Mouse (Mus musculus): ENCODE measurements around the gene Tap2. TPM values are rescaled to one million over a fixed set of nuclear protein-coding genes. Genes with fewer than 3 reads are reported as not detected.

Gene Tap2
- total and polyA plus RNA-seq, 2 experiments from 2014 or later = 3.3 to 7.5 TPM

GRCm38 (mm10) chr17:34263811-34264371, 60.6 kb downstream of the Tap2 start:
- no peak overlapping the region for H3K9ac ChIP-seq (replicated peaks; ENCODE audit: low read depth, low read length)
- H3K27ac ChIP-seq (ENCODE audit: low read depth) = no peak overlapping the region
- H3K27me3 ChIP-seq (ENCODE audit: control insufficient read depth, insufficient read depth, low read length) = peaks cover 12% of the 10 kb centered on the region
- WGBS = 9% methylated on average over 14 of the region's 14 CpGs
- H3K36me3 ChIP-seq (replicated peaks; ENCODE audit: control insufficient read depth, insufficient read depth, low read length) = no peaks in the 10 kb centered on the region
- H3K9me3 ChIP-seq (replicated peaks; ENCODE audit: control insufficient read depth, low read length) = no peaks in the 10 kb centered on the region
- no peak for TF ChIP-seq EP300 (IDR thresholded peaks at IDR 0.05; ENCODE audit: low read depth)
- TF ChIP-seq CTCF (IDR thresholded peaks at IDR 0.05; ENCODE audit: low read depth) = peak; percentile 20; the same call in 1 of the 2 replicates
- H3K4me1 ChIP-seq (ENCODE audit: control insufficient read depth, insufficient read depth) = no peaks in the 10 kb centered on the region
- H3K4me3 ChIP-seq (ENCODE audit: low read depth, low read length) = peak overlapping the region; percentile 52
- DNase-seq (ENCODE audit: low spot score) (no peak), ATAC-seq (ENCODE audit: insufficient read depth, low read depth) (no peak)
- H3K4me2 ChIP-seq (ENCODE audit: low read depth, low read length) = peak overlapping the region; percentile 85

GRCm38 (mm10) chr17:34264452-34265351, 61.4 kb downstream of the Tap2 start:
- Histone ChIP-seq H3K36me3 (replicated peaks; ENCODE audit: control insufficient read depth, insufficient read depth, low read length) (no peaks in the 10 kb centered on the region), H3K27ac (ENCODE audit: low read depth) (no peak overlapping the region), H3K4me3 (ENCODE audit: low read depth, low read length) (peak overlapping the region; percentile 52), H3K9me3 (replicated peaks; ENCODE audit: control insufficient read depth, low read length) (no peaks in the 10 kb centered on the region), H3K9ac (replicated peaks; ENCODE audit: low read depth, low read length) (peak overlapping the region; percentile 43; the same call in 1 of the 2 replicates), H3K4me2 (ENCODE audit: low read depth, low read length) (peak overlapping the region; percentile 85), H3K4me1 (ENCODE audit: control insufficient read depth, insufficient read depth) (no peaks in the 10 kb centered on the region), H3K27me3 (ENCODE audit: control insufficient read depth, insufficient read depth, low read length) (peaks cover 7% of the 10 kb centered on the region)
- ATAC-seq (ENCODE audit: insufficient read depth, low read depth) (no peak; the same call in 1 of the 2 replicates), DNase-seq (ENCODE audit: low spot score) (no peak)
- no peak for TF ChIP-seq EP300 (IDR thresholded peaks at IDR 0.05; ENCODE audit: low read depth)
- TF ChIP-seq CTCF (IDR thresholded peaks at IDR 0.05; ENCODE audit: low read depth) = no peak
- WGBS = 1% methylated on average over 92 of the region's 93 CpGs

Other genes starting within 250 kb of the Tap2 start
- 28.2 and 31.8 TPM in 2 replicates for gene Vps52, start 247.7 kb upstream of the Tap2 start, total RNA-seq (2014; rRNA removed; ENCODE audit: low replicate concordance)
- 27.8 TPM in 2 replicates for gene Vps52, start 247.7 kb upstream of the Tap2 start, polyA plus RNA-seq (2015; fragmentation: Nextera tagmentation; extraction: Ambion mirVana)
- gene Rps18, start 247.5 kb upstream of the Tap2 start, total RNA-seq (2014; rRNA removed; ENCODE audit: low replicate concordance) = 1,548 and 1,735 TPM in 2 replicates
- 845 and 880 TPM in 2 replicates for gene Rps18, start 247.5 kb upstream of the Tap2 start, polyA plus RNA-seq (2015; fragmentation: Nextera tagmentation; extraction: Ambion mirVana)
- gene H2-K1, start 203.2 kb upstream of the Tap2 start, total RNA-seq (2014; rRNA removed; ENCODE audit: low replicate concordance) = 61.0 and 84.5 TPM in 2 replicates
- 42.9 and 48.4 TPM in 2 replicates for gene H2-K1, start 203.2 kb upstream of the Tap2 start, polyA plus RNA-seq (2015; fragmentation: Nextera tagmentation; extraction: Ambion mirVana)
- 22.5 and 48.5 TPM in 2 replicates for gene Ring1, start 178.8 kb upstream of the Tap2 start, total RNA-seq (2014; rRNA removed; ENCODE audit: low replicate concordance)
- 10.3 and 11.9 TPM in 2 replicates for gene Ring1, start 178.8 kb upstream of the Tap2 start, polyA plus RNA-seq (2015; fragmentation: Nextera tagmentation; extraction: Ambion mirVana)
- 80.6 and 101 TPM in 2 replicates for gene H2-Ke6, start 175.5 kb upstream of the Tap2 start, total RNA-seq (2014; rRNA removed; ENCODE audit: low replicate concordance)
- gene H2-Ke6, start 175.5 kb upstream of the Tap2 start, polyA plus RNA-seq (2015; fragmentation: Nextera tagmentation; extraction: Ambion mirVana) = 58.5 and 64.6 TPM in 2 replicates
- 88.7 and 97.2 TPM in 2 replicates for gene Slc39a7, start 171.8 kb upstream of the Tap2 start, total RNA-seq (2014; rRNA removed; ENCODE audit: low replicate concordance)
- 79.7 and 85.4 TPM in 2 replicates for gene Slc39a7, start 171.8 kb upstream of the Tap2 start, polyA plus RNA-seq (2015; fragmentation: Nextera tagmentation; extraction: Ambion mirVana)
- 29.4 and 36.6 TPM in 2 replicates for gene Rxrb, start 171.7 kb upstream of the Tap2 start, total RNA-seq (2014; rRNA removed; ENCODE audit: low replicate concordance)
- gene Rxrb, start 171.7 kb upstream of the Tap2 start, polyA plus RNA-seq (2015; fragmentation: Nextera tagmentation; extraction: Ambion mirVana) = 28.4 and 31.2 TPM in 2 replicates
- gene Col11a2, start 164.1 kb upstream of the Tap2 start, total RNA-seq (2014; rRNA removed; ENCODE audit: low replicate concordance) = 1.4 and 1.9 TPM in 2 replicates
- gene Col11a2, start 164.1 kb upstream of the Tap2 start, polyA plus RNA-seq (2015; fragmentation: Nextera tagmentation; extraction: Ambion mirVana) = 0.25 and 0.29 TPM in 2 replicates
- not detected in 2 replicates for gene H2-Oa, start 111.2 kb upstream of the Tap2 start, total RNA-seq (2014; rRNA removed; ENCODE audit: low replicate concordance)
- not detected in 2 replicates for gene H2-Oa, start 111.2 kb upstream of the Tap2 start, polyA plus RNA-seq (2015; fragmentation: Nextera tagmentation; extraction: Ambion mirVana)
- 2.6 and 7.2 TPM in 2 replicates for gene H2-DMa, start 84.0 kb upstream of the Tap2 start, total RNA-seq (2014; rRNA removed; ENCODE audit: low replicate concordance)
- gene H2-DMa, start 84.0 kb upstream of the Tap2 start, polyA plus RNA-seq (2015; fragmentation: Nextera tagmentation; extraction: Ambion mirVana) = 4.2 and 4.6 TPM in 2 replicates
- gene Brd2, start 80.9 kb upstream of the Tap2 start, total RNA-seq (2014; rRNA removed; ENCODE audit: low replicate concordance) = 83.2 and 87.5 TPM in 2 replicates
- 33.4 and 38.4 TPM in 2 replicates for gene Brd2, start 80.9 kb upstream of the Tap2 start, polyA plus RNA-seq (2015; fragmentation: Nextera tagmentation; extraction: Ambion mirVana)
- 1.5 TPM in 1 of 2 replicates, not detected in the other for gene H2-DMb2, start 60.2 kb upstream of the Tap2 start, total RNA-seq (2014; rRNA removed; ENCODE audit: low replicate concordance)
- gene H2-DMb2, start 60.2 kb upstream of the Tap2 start, polyA plus RNA-seq (2015; fragmentation: Nextera tagmentation; extraction: Ambion mirVana) = 0.33 and 0.38 TPM in 2 replicates
- 0.19 TPM in 1 of 2 replicates, not detected in the other for gene H2-DMb1, start 50.5 kb upstream of the Tap2 start, total RNA-seq (2014; rRNA removed; ENCODE audit: low replicate concordance)
- gene H2-DMb1, start 50.5 kb upstream of the Tap2 start, polyA plus RNA-seq (2015; fragmentation: Nextera tagmentation; extraction: Ambion mirVana) = 0.65 and 0.90 TPM in 2 replicates
- 8.8 and 10.7 TPM in 2 replicates for gene Tap1, start 16.0 kb upstream of the Tap2 start, total RNA-seq (2014; rRNA removed; ENCODE audit: low replicate concordance)
- 2.7 and 3.7 TPM in 2 replicates for gene Tap1, start 16.0 kb upstream of the Tap2 start, polyA plus RNA-seq (2015; fragmentation: Nextera tagmentation; extraction: Ambion mirVana)
- 2.9 and 6.3 TPM in 2 replicates for gene Psmb9, start 15.8 kb upstream of the Tap2 start, total RNA-seq (2014; rRNA removed; ENCODE audit: low replicate concordance)
- gene Psmb9, start 15.8 kb upstream of the Tap2 start, polyA plus RNA-seq (2015; fragmentation: Nextera tagmentation; extraction: Ambion mirVana) = 2.5 and 3.6 TPM in 2 replicates
- 9.7 and 11.0 TPM in 2 replicates for gene Psmb8, start 5.8 kb upstream of the Tap2 start, total RNA-seq (2014; rRNA removed; ENCODE audit: low replicate concordance)
- 9.4 and 9.9 TPM in 2 replicates for gene Psmb8, start 5.8 kb upstream of the Tap2 start, polyA plus RNA-seq (2015; fragmentation: Nextera tagmentation; extraction: Ambion mirVana)
- gene H2-Ob, start 35.4 kb downstream of the Tap2 start, total RNA-seq (2014; rRNA removed; ENCODE audit: low replicate concordance) = not detected in 2 replicates
- gene H2-Ob, start 35.4 kb downstream of the Tap2 start, polyA plus RNA-seq (2015; fragmentation: Nextera tagmentation; extraction: Ambion mirVana) = 0.08 and 0.14 TPM in 2 replicates
- gene H2-Ab1, start 54.2 kb downstream of the Tap2 start, total RNA-seq (2014; rRNA removed; ENCODE audit: low replicate concordance) = 0.69 and 4.1 TPM in 2 replicates
- 2.0 and 3.6 TPM in 2 replicates for gene H2-Ab1, start 54.2 kb downstream of the Tap2 start, polyA plus RNA-seq (2015; fragmentation: Nextera tagmentation; extraction: Ambion mirVana)
- 5.8 TPM in 1 of 2 replicates, not detected in the other for gene H2-Aa, start 84.3 kb downstream of the Tap2 start, total RNA-seq (2014; rRNA removed; ENCODE audit: low replicate concordance)
- 1.7 and 2.5 TPM in 2 replicates for gene H2-Aa, start 84.3 kb downstream of the Tap2 start, polyA plus RNA-seq (2015; fragmentation: Nextera tagmentation; extraction: Ambion mirVana)
- 1.2 TPM in 1 of 2 replicates, not detected in the other for gene H2-Eb1, start 102.3 kb downstream of the Tap2 start, total RNA-seq (2014; rRNA removed; ENCODE audit: low replicate concordance)
- gene H2-Eb1, start 102.3 kb downstream of the Tap2 start, polyA plus RNA-seq (2015; fragmentation: Nextera tagmentation; extraction: Ambion mirVana) = 4.1 and 4.4 TPM in 2 replicates
- gene H2-Eb2, start 122.1 kb downstream of the Tap2 start, total RNA-seq (2014; rRNA removed; ENCODE audit: low replicate concordance) = not detected in 2 replicates
- gene H2-Eb2, start 122.1 kb downstream of the Tap2 start, polyA plus RNA-seq (2015; fragmentation: Nextera tagmentation; extraction: Ambion mirVana) = not detected in 2 replicates
- not detected in 2 replicates for gene Btnl2, start 151.3 kb downstream of the Tap2 start, total RNA-seq (2014; rRNA removed; ENCODE audit: low replicate concordance)
- not detected in 2 replicates for gene Btnl2, start 151.3 kb downstream of the Tap2 start, polyA plus RNA-seq (2015; fragmentation: Nextera tagmentation; extraction: Ambion mirVana)
- gene Btnl1, start 173.6 kb downstream of the Tap2 start, total RNA-seq (2014; rRNA removed; ENCODE audit: low replicate concordance) = not detected in 2 replicates
- not detected in 2 replicates for gene Btnl1, start 173.6 kb downstream of the Tap2 start, polyA plus RNA-seq (2015; fragmentation: Nextera tagmentation; extraction: Ambion mirVana)
- not detected in 2 replicates for gene BC051142, start 195.3 kb downstream of the Tap2 start, total RNA-seq (2014; rRNA removed; ENCODE audit: low replicate concordance)
- 0.41 and 0.62 TPM in 2 replicates for gene BC051142, start 195.3 kb downstream of the Tap2 start, polyA plus RNA-seq (2015; fragmentation: Nextera tagmentation; extraction: Ambion mirVana)

Measured in heart, postnatal 0 days (tissue).